Mouse (Mus musculus) hindbrain, embryonic 12.5 days (tissue): ENCODE measurements around the gene Cdk18. TPM values are rescaled to one million over a fixed set of nuclear protein-coding genes. Genes with fewer than 3 reads are reported as not detected.

ENCODE experiments used
- ATAC-seq: fragments of 200-750 bp; cut with Nextera tagmentation; 2 replicates; pipeline ENCODE4 v1.8.0; 2017; ENCODE audit warnings: moderate TSS enrichment; ENCODE audit not compliant: low FRiP score
- H3K27ac ChIP-seq: fragments of 300-500 bp; sonication (generic); 2 replicates; pipeline ENCODE4 v1.5.1; 2016; ENCODE audit warnings: mild to moderate bottlenecking
- H3K27me3 ChIP-seq: fragments of 300-500 bp; sonication (generic); 2 replicates; pipeline ENCODE4 v1.6.1; 2016; ENCODE audit warnings: mild to moderate bottlenecking
- H3K36me3 ChIP-seq: fragments of 300-500 bp; sonication (generic); 2 replicates; pipeline ENCODE4 v1.6.1; 2016; ENCODE audit warnings: mild to moderate bottlenecking
- H3K4me1 ChIP-seq: fragments of 300-500 bp; sonication (generic); 2 replicates; pipeline ENCODE4 v1.6.1; 2016
- H3K4me2 ChIP-seq: fragments of 300-500 bp; sonication (generic); replicated peaks from 2 replicates; pipeline ENCODE4 v1.6.1; 2016; ENCODE audit warnings: mild to moderate bottlenecking
- H3K4me3 ChIP-seq: fragments of 300-500 bp; sonication (generic); 2 replicates; pipeline ENCODE4 v1.5.1; 2016; ENCODE audit warnings: mild to moderate bottlenecking
- H3K9ac ChIP-seq: fragments of 300-500 bp; sonication (generic); 2 replicates; pipeline ENCODE4 v1.6.1; 2016; ENCODE audit warnings: mild to moderate bottlenecking, moderate library complexity
- H3K9me3 ChIP-seq: fragments of 300-500 bp; sonication (generic); replicated peaks from 2 replicates; pipeline ENCODE4 v1.6.1; 2016; ENCODE audit warnings: mild to moderate bottlenecking
- WGBS: fragments of 180-500 bp; shearing (Covaris S2); methylation state at CpG from one replicate; pipeline ENCODE4 v1.1.7; 2016; 5-methylcytosine and 5-hydroxymethylcytosine counted together
- polyA plus RNA-seq: library from polyadenylated mRNA; unstranded; fragments of >200 nt; fragmentation: Nextera tagmentation; extraction: Ambion mirVana; gene quantifications from 2 replicates; pipeline ENCODE4 v1.2.1, GENCODE M21; 2016

The Cdk18 gene
- polyA plus RNA-seq, 1 experiment from 2014 or later = 1.4 TPM

GRCm38 (mm10) chr1:132128311-132128710, 11.2 kb downstream of the Cdk18 start:
- no peak for ATAC-seq
- H3K27me3 ChIP-seq = 0 out of 2 replicates have a peak, but pooled peaks cover 5% of the 10 kb centered on the region
- no peaks in the 10 kb centered on the region for H3K9me3 ChIP-seq
- WGBS = 66% methylated on average over 7 of the region's 7 CpGs
- no peak overlapping the region for H3K4me3 ChIP-seq
- peaks cover 13% of the 10 kb centered on the region; the same call in 1 of the 2 replicates for H3K4me1 ChIP-seq
- no peaks in the 10 kb centered on the region for H3K36me3 ChIP-seq
- no peak overlapping the region for H3K9ac ChIP-seq
- no peak overlapping the region for H3K27ac ChIP-seq
- no peak overlapping the region for H3K4me2 ChIP-seq

GRCm38 (mm10) chr1:132125803-132126405, 13.6 kb downstream of the Cdk18 start:
- H3K27ac ChIP-seq = no peak overlapping the region
- no peak for ATAC-seq
- H3K9ac ChIP-seq = no peak overlapping the region
- H3K4me3 ChIP-seq = no peak overlapping the region
- peaks cover 16% of the 10 kb centered on the region; the same call in 1 of the 2 replicates for H3K4me1 ChIP-seq
- no peaks in the 10 kb centered on the region for H3K9me3 ChIP-seq
- WGBS = 64% methylated on average over 6 of the region's 6 CpGs
- no peaks in the 10 kb centered on the region for H3K27me3 ChIP-seq
- no peak overlapping the region for H3K4me2 ChIP-seq
- no peaks in the 10 kb centered on the region for H3K36me3 ChIP-seq

GRCm38 (mm10) chr1:132125249-132125648, 14.2 kb downstream of the Cdk18 start:
- no peak overlapping the region for H3K9ac ChIP-seq
- 52% methylated on average over 4 of the region's 4 CpGs for WGBS
- H3K36me3 ChIP-seq = no peaks in the 10 kb centered on the region
- H3K4me3 ChIP-seq = no peak overlapping the region
- H3K4me2 ChIP-seq = no peak overlapping the region
- H3K9me3 ChIP-seq = no peaks in the 10 kb centered on the region
- peaks cover 16% of the 10 kb centered on the region; the same call in 1 of the 2 replicates for H3K4me1 ChIP-seq
- H3K27ac ChIP-seq = no peak overlapping the region
- ATAC-seq = no peak
- H3K27me3 ChIP-seq = no peaks in the 10 kb centered on the region

- H3K4me1 ChIP-seq = peaks cover 16% of the 10 kb centered on the region; the same call in 1 of the 2 replicates
- peak overlapping the region; percentile 60; the same call in 1 of the 2 replicates for H3K27ac ChIP-seq
- no peak for ATAC-seq
- no peak overlapping the region for H3K4me3 ChIP-seq
- no peaks in the 10 kb centered on the region for H3K9me3 ChIP-seq
- no peaks in the 10 kb centered on the region for H3K36me3 ChIP-seq
- 56% methylated on average over 9 of the region's 9 CpGs for WGBS
- H3K4me2 ChIP-seq = no peak overlapping the region
- peak overlapping the region; percentile 2; the same call in 1 of the 2 replicates for H3K9ac ChIP-seq
- H3K27me3 ChIP-seq = no peaks in the 10 kb centered on the region
These were observed 16.0 kb downstream of the Cdk18 start for GRCm38 (mm10) chr1:132123420-132124014.

GRCm38 (mm10) chr1:132121895-132122294, 17.6 kb downstream of the Cdk18 start:
- peaks cover 16% of the 10 kb centered on the region; the same call in 1 of the 2 replicates for H3K4me1 ChIP-seq
- no peaks in the 10 kb centered on the region for H3K36me3 ChIP-seq
- no peak overlapping the region for H3K9ac ChIP-seq
- no peak overlapping the region for H3K4me3 ChIP-seq
- no peak overlapping the region for H3K4me2 ChIP-seq
- ATAC-seq = no peak
- 81% methylated on average over 6 of the region's 6 CpGs for WGBS
- no peaks in the 10 kb centered on the region for H3K27me3 ChIP-seq
- no peaks in the 10 kb centered on the region for H3K9me3 ChIP-seq
- H3K27ac ChIP-seq = no peak overlapping the region

- Histone ChIP-seq H3K27me3 (no peaks in the 10 kb centered on the region), H3K27ac (no peak overlapping the region), H3K4me1 (peaks cover 16% of the 10 kb centered on the region; the same call in 1 of the 2 replicates), H3K36me3 (no peaks in the 10 kb centered on the region), H3K9ac (no peak overlapping the region), H3K4me3 (no peak overlapping the region), H3K4me2 (no peak overlapping the region), H3K9me3 (no peaks in the 10 kb centered on the region)
- 20% methylated on average over 6 of the region's 6 CpGs for WGBS
- peak; percentile 38; the same call in 1 of the 2 replicates for ATAC-seq
These were observed 18.2 kb downstream of the Cdk18 start for GRCm38 (mm10) chr1:132121236-132121635.

- H3K27me3 ChIP-seq = no peaks in the 10 kb centered on the region
- no peaks in the 10 kb centered on the region for H3K9me3 ChIP-seq
- no peak for ATAC-seq
- H3K4me2 ChIP-seq = 0 out of 2 replicates have a peak overlapping the region, but pooled peaks have one; percentile 22
- H3K27ac ChIP-seq = no peak overlapping the region
- H3K4me1 ChIP-seq = 0 out of 2 replicates have a peak, but pooled peaks cover 2% of the 10 kb centered on the region
- H3K36me3 ChIP-seq = no peaks in the 10 kb centered on the region
- no peak overlapping the region for H3K4me3 ChIP-seq
- no peak overlapping the region for H3K9ac ChIP-seq
- 23% methylated on average over 18 of the region's 18 CpGs for WGBS
These were observed 22.9 kb downstream of the Cdk18 start for GRCm38 (mm10) chr1:132116606-132117005.

GRCm38 (mm10) chr1:132113098-132113497, 26.4 kb downstream of the Cdk18 start:
- no peak; the same call in 1 of the 2 replicates for ATAC-seq
- Histone ChIP-seq H3K27me3 (peaks cover 2% of the 10 kb centered on the region; the same call in 1 of the 2 replicates), H3K9me3 (no peaks in the 10 kb centered on the region), H3K4me1 (no peaks in the 10 kb centered on the region), H3K4me2 (no peak overlapping the region), H3K27ac (no peak overlapping the region), H3K9ac (no peak overlapping the region), H3K4me3 (no peak overlapping the region), H3K36me3 (no peaks in the 10 kb centered on the region)
- 56% methylated on average over 3 of the region's 3 CpGs for WGBS

GRCm38 (mm10) chr1:132112426-132112825, 27.1 kb downstream of the Cdk18 start:
- no peak overlapping the region for H3K27ac ChIP-seq
- ATAC-seq = no peak
- no peak overlapping the region for H3K4me3 ChIP-seq
- H3K4me2 ChIP-seq = no peak overlapping the region
- WGBS = 82% methylated on average over 8 of the region's 8 CpGs
- no peaks in the 10 kb centered on the region for H3K36me3 ChIP-seq
- peaks cover 2% of the 10 kb centered on the region; the same call in 1 of the 2 replicates for H3K27me3 ChIP-seq
- H3K9me3 ChIP-seq = no peaks in the 10 kb centered on the region
- H3K9ac ChIP-seq = no peak overlapping the region
- H3K4me1 ChIP-seq = no peaks in the 10 kb centered on the region

GRCm38 (mm10) chr1:132111411-132111810, 28.1 kb downstream of the Cdk18 start:
- H3K36me3 ChIP-seq = no peaks in the 10 kb centered on the region

GRCm38 (mm10) chr1:132109368-132109767, 30.1 kb downstream of the Cdk18 start:
- no peak overlapping the region for H3K4me3 ChIP-seq
- no peaks in the 10 kb centered on the region for H3K9me3 ChIP-seq
- 74% methylated on average over 2 of the region's 2 CpGs for WGBS
- H3K4me1 ChIP-seq = no peaks in the 10 kb centered on the region
- peaks cover 2% of the 10 kb centered on the region; the same call in 1 of the 2 replicates for H3K27me3 ChIP-seq
- no peak overlapping the region for H3K9ac ChIP-seq
- no peak overlapping the region for H3K27ac ChIP-seq
- no peak overlapping the region for H3K4me2 ChIP-seq
- ATAC-seq = no peak
- no peaks in the 10 kb centered on the region for H3K36me3 ChIP-seq

More at GRCm38 (mm10) chr1:132111411-132111810, 28.1 kb downstream of the Cdk18 start:
- Histone ChIP-seq H3K4me3 (no peak overlapping the region), H3K4me1 (no peaks in the 10 kb centered on the region), H3K27ac (no peak overlapping the region), H3K27me3 (peaks cover 2% of the 10 kb centered on the region; the same call in 1 of the 2 replicates), H3K9me3 (no peaks in the 10 kb centered on the region), H3K4me2 (no peak overlapping the region), H3K9ac (no peak overlapping the region)
- no peak for ATAC-seq
- WGBS = 45% methylated on average over 1 of the region's 1 CpGs

GRCm38 (mm10) chr1:132104353-132104752, 35.1 kb downstream of the Cdk18 start:
- H3K9me3 ChIP-seq = no peaks in the 10 kb centered on the region
- 63% methylated on average over 14 of the region's 14 CpGs for WGBS

More at GRCm38 (mm10) chr1:132104353-132104752, 35.1 kb downstream of the Cdk18 start:
- no peaks in the 10 kb centered on the region for H3K4me1 ChIP-seq
- no peak overlapping the region for H3K4me2 ChIP-seq
- H3K9ac ChIP-seq = no peak overlapping the region
- no peak overlapping the region for H3K27ac ChIP-seq
- H3K4me3 ChIP-seq = no peak overlapping the region
- H3K36me3 ChIP-seq = no peaks in the 10 kb centered on the region
- no peaks in the 10 kb centered on the region for H3K27me3 ChIP-seq
- ATAC-seq = no peak
